Mouse (Mus musculus): ENCODE data around the gene Gnb5. TPM values are rescaled to one million over a fixed set of nuclear protein-coding genes. Genes with fewer than 3 reads are reported as not detected.

Gene Gnb5
- total and polyA plus RNA-seq, 3 experiments = 3.1 to 6.5 (median 4.7) TPM

- Histone ChIP-seq H3K4me3 (replicated peaks in 1 of 3; ENCODE audit: low read depth in 2 of 3, low read length in 2 of 3, poor library complexity in 1 of 3) (no peak overlapping the region), H3K36me3 (replicated peaks in 1 of 2; ENCODE audit: control insufficient read depth in 1 of 2, insufficient read depth in 1 of 2, low read length in 1 of 2) (peaks cover 2 to 35% of the 10 kb centered on the region in 2 experiments), H3K9me3 (replicated peaks; ENCODE audit: low read length) (no peaks in the 10 kb centered on the region), H3K79me2 (replicated peaks; ENCODE audit: control insufficient read depth, extremely low read depth, insufficient read depth, poor library complexity, severe bottlenecking) (no peaks in the 10 kb centered on the region), H3K9ac (ENCODE audit: insufficient read depth, low read depth) (no peak overlapping the region), H3K27ac (ENCODE audit: insufficient read depth, low read depth) (no peak overlapping the region), H3K4me1 (ENCODE audit: control insufficient read depth in 1 of 2, insufficient read depth in 2 of 2) (peaks cover 8 to 39% of the 10 kb centered on the region in 2 experiments), H3K4me2 (ENCODE audit: insufficient read depth, low read depth, poor library complexity, severe bottlenecking) (no peak overlapping the region), H3K27me3 (replicated peaks) (no peaks in the 10 kb centered on the region)
- dilution Hi-C loops (cut with MboI; ENCODE audit: extremely low pct_ligation_motif_present, extremely low pct_unique_long_range_greater_than_20kb, low sequenced_read_pairs) (no loop called here), in situ Hi-C loops (cut with MboI; ENCODE audit: low pct_ligation_motif_present, low pct_unique_long_range_greater_than_20kb, low sequenced_read_pairs) (loop anchor here (10.0 kb wide), 1 partner anchor 229 kb away; no protein-coding TSS in a partner anchor)
- TF ChIP-seq USF2 (conservative IDR thresholded peaks at IDR 0.05; ENCODE audit: low read depth, low read length) (no peak), SMC3 (IDR thresholded peaks at IDR 0.05; ENCODE audit: low read depth, low read length) (no peak), JUND (conservative IDR thresholded peaks at IDR 0.05; ENCODE audit: low read depth, low read length) (no peak), HCFC1 (IDR thresholded peaks at IDR 0.05; ENCODE audit: low read depth, low read length) (no peak), NELFE (IDR thresholded peaks at IDR 0.05; ENCODE audit: low read depth, low read length) (no peak), BHLHE40 (IDR thresholded peaks at IDR 0.05; ENCODE audit: low read depth, low read length) (no peak), MYC (IDR thresholded peaks at IDR 0.05; ENCODE audit: low read depth, low read length) (no peak), MEF2A (IDR thresholded peaks at IDR 0.05; ENCODE audit: borderline replicate concordance, low read depth, low read length) (no peak), ZNF384 (IDR thresholded peaks at IDR 0.05; ENCODE audit: low read depth, low read length) (no peak), POLR2A (IDR thresholded peaks at IDR 0.05; ENCODE audit: low read depth, low read length) (no peak), JUN (IDR thresholded peaks at IDR 0.05; ENCODE audit: insufficient read depth, low read depth, low read length) (no peak), IRF4 (IDR thresholded peaks at IDR 0.05; ENCODE audit: low read depth, low read length) (no peak), MAZ (IDR thresholded peaks at IDR 0.05; ENCODE audit: low read depth, low read length) (no peak), ZMIZ1 (IDR thresholded peaks at IDR 0.05; ENCODE audit: low read depth, low read length) (no peak), ZC3H11A (IDR thresholded peaks at IDR 0.05; ENCODE audit: low read depth, low read length) (no peak)
- DNase-seq (ENCODE audit: extremely low read depth) = no peak
Observed at GRCm38 (mm10) chr9:75283636-75284035, 22.5 kb upstream of the Gnb5 start.

- Histone ChIP-seq H3K4me2 (ENCODE audit: insufficient read depth, low read depth, poor library complexity, severe bottlenecking) (no peak overlapping the region), H3K27ac (ENCODE audit: insufficient read depth, low read depth) (no peak overlapping the region), H3K4me3 (replicated peaks in 1 of 3; ENCODE audit: low read depth in 2 of 3, low read length in 2 of 3, poor library complexity in 1 of 3) (no peak overlapping the region), H3K9ac (ENCODE audit: insufficient read depth, low read depth) (no peak overlapping the region), H3K36me3 (replicated peaks in 1 of 2; ENCODE audit: control insufficient read depth in 1 of 2, insufficient read depth in 1 of 2, low read length in 1 of 2) (peaks cover 2 to 34% of the 10 kb centered on the region in 2 experiments), H3K4me1 (ENCODE audit: control insufficient read depth in 1 of 2, insufficient read depth in 2 of 2) (peaks cover 8 to 47% of the 10 kb centered on the region in 2 experiments), H3K79me2 (replicated peaks; ENCODE audit: control insufficient read depth, extremely low read depth, insufficient read depth, poor library complexity, severe bottlenecking) (no peaks in the 10 kb centered on the region), H3K9me3 (replicated peaks; ENCODE audit: low read length) (no peaks in the 10 kb centered on the region), H3K27me3 (replicated peaks) (no peaks in the 10 kb centered on the region)
- no peak for DNase-seq (ENCODE audit: extremely low read depth)
- TF ChIP-seq RCOR1 (conservative IDR thresholded peaks at IDR 0.05; ENCODE audit: low read depth, low read length) (no peak), CTCF (conservative IDR thresholded peaks at IDR 0.05 in 1 of 2, IDR thresholded peaks at IDR 0.05 in 1 of 2; ENCODE audit: low read depth in 2 of 2, low read length in 2 of 2) (peak in 1 of 2 experiments; percentile 36; a peak in 2 of 4 replicates), MEF2A (IDR thresholded peaks at IDR 0.05; ENCODE audit: borderline replicate concordance, low read depth, low read length) (no peak)
- dilution Hi-C loops (cut with MboI; ENCODE audit: extremely low pct_ligation_motif_present, extremely low pct_unique_long_range_greater_than_20kb, low sequenced_read_pairs) (no loop called here), in situ Hi-C loops (cut with MboI; ENCODE audit: low pct_ligation_motif_present, low pct_unique_long_range_greater_than_20kb, low sequenced_read_pairs) (loop anchor here (10.0 kb wide), 1 partner anchor 231 kb away; no protein-coding TSS in a partner anchor)
Observed at GRCm38 (mm10) chr9:75285363-75285762, 20.7 kb upstream of the Gnb5 start.
